Mouse (Mus musculus) intestine, embryonic 15.5 days (tissue): ENCODE measurements at regions not wholly inside any gene's neighbourhood (a gene's known extent, or its start where the extent isn't known, plus 50 kb on each side); places are given as distances from the start of the nearest gene placed in this dataset.

ENCODE experiments used
- ATAC-seq: fragments of 200-750 bp; cut with Nextera tagmentation; 2 replicates; pipeline ENCODE4 v1.8.0; 2017; ENCODE audit warnings: moderate TSS enrichment, moderate library complexity
- H3K27ac ChIP-seq: fragments of 300-500 bp; sonication (generic); 2 replicates; pipeline ENCODE4 v1.5.1; 2015; ENCODE audit warnings: mild to moderate bottlenecking, inconsistent platforms
- H3K27me3 ChIP-seq: fragments of 300-500 bp; sonication (generic); replicated peaks from 2 replicates; pipeline ENCODE4 v1.6.1; 2015; ENCODE audit warnings: inconsistent platforms
- H3K36me3 ChIP-seq: fragments of 300-500 bp; sonication (generic); 2 replicates; pipeline ENCODE4 v1.6.1; 2015; ENCODE audit warnings: inconsistent platforms
- H3K4me1 ChIP-seq: fragments of 300-500 bp; sonication (generic); replicated peaks from 2 replicates; pipeline ENCODE4 v1.6.1; 2015; ENCODE audit warnings: inconsistent platforms
- H3K4me2 ChIP-seq: fragments of 300-500 bp; sonication (generic); replicated peaks from 2 replicates; pipeline ENCODE4 v1.6.1; 2015; ENCODE audit warnings: mild to moderate bottlenecking, inconsistent platforms
- H3K4me3 ChIP-seq: fragments of 300-500 bp; sonication (generic); replicated peaks from 2 replicates; pipeline ENCODE4 v1.5.1; 2015; ENCODE audit warnings: inconsistent platforms
- H3K9ac ChIP-seq: fragments of 300-500 bp; sonication (generic); 2 replicates; pipeline ENCODE4 v1.6.1; 2015; ENCODE audit warnings: inconsistent platforms
- H3K9me3 ChIP-seq: fragments of 300-500 bp; sonication (generic); 2 replicates; pipeline ENCODE4 v1.6.1; 2016; ENCODE audit warnings: inconsistent platforms
- WGBS: fragments of 180-500 bp; shearing (Covaris S2); methylation state at CpG from one replicate; pipeline ENCODE4 v1.1.7; 2015; 5-methylcytosine and 5-hydroxymethylcytosine counted together

GRCm38 (mm10) chr13:26318557-26318956, 451.4 kb downstream of the Hdgfl1 start:
- ATAC-seq: no peak
- 53% methylated on average over 5 of the region's 5 CpGs for WGBS
- no peak overlapping the region for H3K4me2 ChIP-seq
- no peaks in the 10 kb centered on the region for H3K36me3 ChIP-seq
- H3K4me3 ChIP-seq: no peak overlapping the region
- H3K27me3 ChIP-seq: no peaks in the 10 kb centered on the region
- H3K27ac ChIP-seq: no peak overlapping the region
- H3K9ac ChIP-seq: no peak overlapping the region
- no peaks in the 10 kb centered on the region for H3K4me1 ChIP-seq
- no peaks in the 10 kb centered on the region for H3K9me3 ChIP-seq

- H3K4me1 ChIP-seq: no peaks in the 10 kb centered on the region
- no peak for ATAC-seq
- H3K27me3 ChIP-seq: no peaks in the 10 kb centered on the region
- no peak overlapping the region for H3K27ac ChIP-seq
- H3K4me2 ChIP-seq: no peak overlapping the region
- no peaks in the 10 kb centered on the region for H3K9me3 ChIP-seq
- no peaks in the 10 kb centered on the region for H3K36me3 ChIP-seq
- no peak overlapping the region for H3K9ac ChIP-seq
- H3K4me3 ChIP-seq: no peak overlapping the region
- 65% methylated on average over 7 of the region's 7 CpGs for WGBS
Measured at GRCm38 (mm10) chr13:26312246-26313010, 457.5 kb downstream of the Hdgfl1 start.

- no peak overlapping the region for H3K27ac ChIP-seq
- no peak for ATAC-seq
- 71% methylated on average over 3 of the region's 3 CpGs for WGBS
- H3K4me2 ChIP-seq: no peak overlapping the region
- no peak overlapping the region for H3K9ac ChIP-seq
- H3K36me3 ChIP-seq: no peaks in the 10 kb centered on the region
- H3K4me1 ChIP-seq: no peaks in the 10 kb centered on the region
- H3K4me3 ChIP-seq: no peak overlapping the region
- H3K27me3 ChIP-seq: no peaks in the 10 kb centered on the region
- no peaks in the 10 kb centered on the region for H3K9me3 ChIP-seq
Measured at GRCm38 (mm10) chr13:26284073-26284444, 485.9 kb downstream of the Hdgfl1 start.

- Histone ChIP-seq H3K4me2 (no peak overlapping the region), H3K36me3 (no peaks in the 10 kb centered on the region), H3K27ac (no peak overlapping the region), H3K27me3 (no peaks in the 10 kb centered on the region), H3K4me3 (no peak overlapping the region), H3K9me3 (no peaks in the 10 kb centered on the region), H3K9ac (no peak overlapping the region), H3K4me1 (no peaks in the 10 kb centered on the region)
- no peak for ATAC-seq
- 55% methylated on average over 6 of the region's 6 CpGs for WGBS
Measured at GRCm38 (mm10) chr13:26283397-26284072, 486.4 kb downstream of the Hdgfl1 start.

- Histone ChIP-seq H3K4me3 (no peak overlapping the region), H3K36me3 (no peaks in the 10 kb centered on the region), H3K27ac (no peak overlapping the region), H3K9ac (no peak overlapping the region), H3K4me2 (no peak overlapping the region), H3K27me3 (no peaks in the 10 kb centered on the region), H3K9me3 (no peaks in the 10 kb centered on the region), H3K4me1 (no peaks in the 10 kb centered on the region)
- ATAC-seq: no peak
- 56% methylated on average over 3 of the region's 3 CpGs for WGBS
Measured at GRCm38 (mm10) chr13:26282291-26282690, 487.7 kb downstream of the Hdgfl1 start.

- Histone ChIP-seq H3K4me3 (no peak overlapping the region), H3K9ac (no peak overlapping the region), H3K36me3 (no peaks in the 10 kb centered on the region), H3K4me1 (no peaks in the 10 kb centered on the region), H3K4me2 (no peak overlapping the region), H3K27ac (no peak overlapping the region), H3K27me3 (no peaks in the 10 kb centered on the region), H3K9me3 (no peaks in the 10 kb centered on the region)
- ATAC-seq: no peak
- 74% methylated on average over 3 of the region's 3 CpGs for WGBS
Measured at GRCm38 (mm10) chr13:26272850-26273249, 497.1 kb downstream of the Hdgfl1 start.

- H3K4me1 ChIP-seq: no peaks in the 10 kb centered on the region
- no peak overlapping the region for H3K4me2 ChIP-seq
- H3K4me3 ChIP-seq: no peak overlapping the region
- H3K9me3 ChIP-seq: no peaks in the 10 kb centered on the region
- no peak for ATAC-seq
- no peaks in the 10 kb centered on the region for H3K27me3 ChIP-seq
- H3K9ac ChIP-seq: no peak overlapping the region
- 80% methylated on average over 2 of the region's 2 CpGs for whole genome bisulfite sequencing
- H3K27ac ChIP-seq: no peak overlapping the region
- H3K36me3 ChIP-seq: no peaks in the 10 kb centered on the region
Measured at GRCm38 (mm10) chr13:26267501-26267900, 502.5 kb downstream of the Hdgfl1 start.

GRCm38 (mm10) chr13:26235941-26236340, 534.0 kb downstream of the Hdgfl1 start:
- Histone ChIP-seq H3K27me3 (no peaks in the 10 kb centered on the region), H3K4me2 (no peak overlapping the region), H3K27ac (no peak overlapping the region), H3K4me1 (no peaks in the 10 kb centered on the region), H3K9me3 (no peaks in the 10 kb centered on the region), H3K36me3 (no peaks in the 10 kb centered on the region), H3K4me3 (no peak overlapping the region), H3K9ac (no peak overlapping the region)
- WGBS: 65% methylated on average over 5 of the region's 5 CpGs
- ATAC-seq: no peak

- Histone ChIP-seq H3K9me3 (no peaks in the 10 kb centered on the region), H3K27me3 (no peaks in the 10 kb centered on the region), H3K9ac (no peak overlapping the region), H3K4me1 (no peaks in the 10 kb centered on the region), H3K36me3 (no peaks in the 10 kb centered on the region), H3K27ac (no peak overlapping the region), H3K4me2 (no peak overlapping the region), H3K4me3 (no peak overlapping the region)
- ATAC-seq: no peak
- 25% methylated on average over 1 of the region's 1 CpGs for WGBS
Measured at GRCm38 (mm10) chr13:26234703-26235102, 535.3 kb downstream of the Hdgfl1 start.

GRCm38 (mm10) chr13:26217299-26217698, 552.7 kb downstream of the Hdgfl1 start:
- no peak overlapping the region for H3K9ac ChIP-seq
- H3K27ac ChIP-seq: no peak overlapping the region
- ATAC-seq: no peak
- H3K27me3 ChIP-seq: no peaks in the 10 kb centered on the region
- H3K36me3 ChIP-seq: no peaks in the 10 kb centered on the region
- 66% methylated on average over 3 of the region's 3 CpGs for WGBS
- no peak overlapping the region for H3K4me2 ChIP-seq
- no peaks in the 10 kb centered on the region for H3K4me1 ChIP-seq
- H3K4me3 ChIP-seq: no peak overlapping the region
- H3K9me3 ChIP-seq: no peaks in the 10 kb centered on the region

- no peak overlapping the region for H3K27ac ChIP-seq
- H3K4me1 ChIP-seq: no peaks in the 10 kb centered on the region
- no peaks in the 10 kb centered on the region for H3K9me3 ChIP-seq
- H3K4me3 ChIP-seq: no peak overlapping the region
- no peaks in the 10 kb centered on the region for H3K36me3 ChIP-seq
- no peak overlapping the region for H3K9ac ChIP-seq
- H3K27me3 ChIP-seq: no peaks in the 10 kb centered on the region
- H3K4me2 ChIP-seq: no peak overlapping the region
- ATAC-seq: no peak
Measured at GRCm38 (mm10) chr13:26216579-26216978, 553.4 kb downstream of the Hdgfl1 start.

- no peaks in the 10 kb centered on the region for H3K36me3 ChIP-seq
- no peak overlapping the region for H3K27ac ChIP-seq
- no peak overlapping the region for H3K4me2 ChIP-seq
- no peak overlapping the region for H3K4me3 ChIP-seq
- H3K9ac ChIP-seq: no peak overlapping the region
- H3K9me3 ChIP-seq: no peaks in the 10 kb centered on the region
- 51% methylated on average over 1 of the region's 1 CpGs for WGBS
- no peaks in the 10 kb centered on the region for H3K27me3 ChIP-seq
- no peak for ATAC-seq
- no peaks in the 10 kb centered on the region for H3K4me1 ChIP-seq
Measured at GRCm38 (mm10) chr13:26205532-26206105, 564.3 kb downstream of the Hdgfl1 start.

GRCm38 (mm10) chr13:26194646-26195045, 575.3 kb downstream of the Hdgfl1 start:
- no peak for ATAC-seq
- Histone ChIP-seq H3K27me3 (no peaks in the 10 kb centered on the region), H3K36me3 (no peaks in the 10 kb centered on the region), H3K9ac (no peak overlapping the region), H3K27ac (no peak overlapping the region), H3K4me3 (no peak overlapping the region), H3K4me1 (no peaks in the 10 kb centered on the region), H3K9me3 (no peaks in the 10 kb centered on the region), H3K4me2 (no peak overlapping the region)
- 85% methylated on average over 4 of the region's 4 CpGs for WGBS
